ENCODE assay signal across 14 mouse cellular contexts in genomic region chr9:112100841-112101595, GRCm38 (mm10).
DNase-seq lines count a peak whose midpoint lies in the region; ATAC-seq and TF ChIP-seq lines count a peak whose summit lies in the region.
"Had no signal": no experiment of that assay in that cellular context is flagged by ENCODE, and none has a peak within 500 bp of the region (broad histone marks: within the 10 kb centered on the region; RNA-seq: fewer than 3 reads in every experiment).

No protein-coding gene starts in this region.

- no peak for TF ChIP-seq CTCF in layer of hippocampus, adult 2 months (conservative IDR thresholded peaks at IDR 0.05)

- H3K27ac ChIP-seq in layer of hippocampus, adult 2 months = peak overlapping the region; percentile 77
- H3K27ac ChIP-seq: neural tube, embryonic 12.5 days had no signal

- ATAC-seq in granulocyte monocyte progenitor cell, adult 5-6 weeks (replicated peaks; ENCODE audit: poor library complexity, severe bottlenecking) = peak; percentile 93
- ATAC-seq: liver, postnatal 0 days had no signal

- H3K4me3 ChIP-seq in layer of hippocampus, adult 2 months = no peak overlapping the region
- H3K4me3 ChIP-seq: erythroblast, embryonic 14.5 days; neural tube, embryonic 12.5 days had no signal

- no peak for DNase-seq in layer of hippocampus, adult 2 months (ENCODE audit: low spot score in 2 of 2)
- DNase-seq in layer of hippocampus, postnatal 10 days (ENCODE audit: low spot score in 2 of 2) = no peak
- DNase-seq in thymus, postnatal 14 days = peak; percentile 35
- no peak for DNase-seq in thymus, postnatal 25 days
- no peak for DNase-seq in testis, postnatal 10 days (ENCODE audit: low spot score)
- DNase-seq in lung, adult 18-20 months = no peak
- DNase-seq: adrenal gland, adult 8-10 months; cerebellum, adult 9-11 months; heart, postnatal 14 days; kidney, adult 11 months; liver, postnatal 0 days had no signal
